Mouse (Mus musculus): ENCODE measurements around the gene Srpx2. TPM values are rescaled to one million over a fixed set of nuclear protein-coding genes. Genes with fewer than 3 reads are reported as not detected.

Srpx2 gene
- total RNA-seq, 2 experiments from 2014 or later: 0.58 to 0.77 TPM

Other genes with a start within 250 kb of the Srpx2 start
- 10 to 100 TPM; 75.8 to 80.0 TPM for gene Pcdh19, start 219.4 kb upstream of the Srpx2 start, total RNA-seq (2021)
- gene Tnmd, start 57.4 kb upstream of the Srpx2 start, total RNA-seq (2021): not detected
- gene Tspan6, start 10.0 kb upstream of the Srpx2 start, total RNA-seq (2021): 10 to 100 TPM; 13.5 to 14.2 TPM
- gene Sytl4, start 73.4 kb downstream of the Srpx2 start, total RNA-seq (2021): 1 to 10 TPM; 1.1 to 1.7 TPM
- gene Cstf2, start 150.8 kb downstream of the Srpx2 start, total RNA-seq (2021): 10 to 100 TPM; 92.4 to 95.7 TPM